Mouse (Mus musculus) myocyte (in vitro differentiated cells): ENCODE results near the gene Map3k19. TPM values are rescaled to one million over a fixed set of nuclear protein-coding genes. Genes with fewer than 3 reads are reported as not detected.

Experiments used
- H3K27me3 ChIP-seq: one replicate; pipeline ENCODE4 v1.6.1; 2011; ENCODE audit not compliant: control insufficient read depth, insufficient read depth, insufficient read length
- H3K36me3 ChIP-seq: one replicate; pipeline ENCODE4 v1.6.1; 2011; ENCODE audit not compliant: control insufficient read depth, insufficient read depth
- H3K4me2 ChIP-seq: one replicate; pipeline ENCODE4 v1.6.1; 2011; ENCODE audit warnings: low read depth, control low read depth
- H3K4me3 ChIP-seq: one replicate; pipeline ENCODE4 v1.5.1; 2011; ENCODE audit warnings: mild to moderate bottlenecking, control low read depth, moderate library complexity
- H3K79me2 ChIP-seq: one replicate; pipeline ENCODE4 v1.6.1; 2011; ENCODE audit not compliant: control insufficient read depth, insufficient read depth
- H3ac ChIP-seq: one replicate; pipeline ENCODE4 v1.6.1; 2011; ENCODE audit not compliant: control insufficient read depth, insufficient read length
- CEBPB ChIP-seq: IDR thresholded peaks from 2 replicates; pipeline ENCODE4 v1.6.1; 2011; ENCODE audit warnings: mild to moderate bottlenecking, moderate library complexity; ENCODE audit not compliant: poor library complexity, insufficient read depth, severe bottlenecking
- E2F4 ChIP-seq: IDR thresholded peaks from one replicate; pipeline ENCODE4 v1.6.1; 2011; ENCODE audit warnings: mild to moderate bottlenecking, control low read depth, moderate library complexity; ENCODE audit not compliant: insufficient read depth
- MAX ChIP-seq: IDR thresholded peaks from one replicate; pipeline ENCODE4 v1.6.1; 2011; ENCODE audit warnings: low read depth, mild to moderate bottlenecking, control low read depth
- MYOD1 ChIP-seq, 3 experiments: IDR thresholded peaks; one replicate each; pipeline ENCODE4 v1.6.1; 2011; ENCODE audit warnings: control low read depth in 2 of 3, low read depth in 2 of 3, mild to moderate bottlenecking in 2 of 3, moderate library complexity in 1 of 3; ENCODE audit not compliant: insufficient read length in 2 of 3, control insufficient read depth in 1 of 3
- MYOG ChIP-seq, 3 experiments: IDR thresholded peaks; one replicate each; pipeline ENCODE4 v1.6.1; 2011; ENCODE audit warnings: control low read depth in 2 of 3, low read depth in 2 of 3, mild to moderate bottlenecking in 2 of 3; ENCODE audit not compliant: insufficient read length in 2 of 3, control insufficient read depth in 1 of 3, insufficient read depth in 1 of 3
- POLR2A ChIP-seq: IDR thresholded peaks from one replicate; pipeline ENCODE4 v1.6.1; 2011; ENCODE audit warnings: low read depth, mild to moderate bottlenecking, control low read depth, moderate library complexity; ENCODE audit not compliant: insufficient read length
- POLR2AphosphoS2 ChIP-seq: IDR thresholded peaks from one replicate; pipeline ENCODE4 v1.6.1; 2011; ENCODE audit warnings: low read depth, control low read depth; ENCODE audit not compliant: insufficient read length
- REST ChIP-seq: IDR thresholded peaks from one replicate; pipeline ENCODE4 v1.6.1; 2011; ENCODE audit warnings: mild to moderate bottlenecking, control low read depth, moderate library complexity; ENCODE audit not compliant: insufficient read depth, insufficient read length
- SRF ChIP-seq: IDR thresholded peaks from one replicate; pipeline ENCODE4 v1.6.1; 2011; ENCODE audit warnings: low read depth; ENCODE audit not compliant: control insufficient read depth, insufficient read length
- TCF12 ChIP-seq: IDR thresholded peaks from one replicate; pipeline ENCODE4 v1.6.1; 2011; ENCODE audit warnings: mild to moderate bottlenecking, control low read depth; ENCODE audit not compliant: poor library complexity, insufficient read depth, severe bottlenecking
- TCF3 ChIP-seq: IDR thresholded peaks from one replicate; pipeline ENCODE4 v1.6.1; 2011; ENCODE audit warnings: low read depth, control low read depth; ENCODE audit not compliant: insufficient read length
- USF1 ChIP-seq: IDR thresholded peaks from one replicate; pipeline ENCODE4 v1.6.1; 2011; ENCODE audit warnings: low read depth, mild to moderate bottlenecking, control low read depth, moderate library complexity
- polyA plus RNA-seq: library from polyadenylated mRNA; unstranded; fragments of >200 nt; fragmentation: generic; extraction: Trizol; gene quantifications from one replicate; pipeline ENCODE4 v1.2.1, GENCODE M21; 2012; ENCODE audit warnings: missing spikeins

Gene Map3k19
- polyA plus RNA-seq, result 0.18 TPM

GRCm38 (mm10) chr1:127854486-127855222 is at the start of gene Map3k19:
Gene Map3k19 (minus strand): TSS chr1:127855031.
- H3K4me2 ChIP-seq, result no peak within 1 kb of the TSS
- TF ChIP-seq REST, result no peak
- no peak for TF ChIP-seq MAX
- H3K79me2 ChIP-seq, result no peaks in the 10 kb centered on the region
- H3K36me3 ChIP-seq, result no peaks in the 10 kb centered on the region
- no peaks in the 10 kb centered on the region for H3K27me3 ChIP-seq
- H3K4me3 ChIP-seq, result no peak within 1 kb of the TSS
- no peak within 1 kb of the TSS for H3ac ChIP-seq

GRCm38 (mm10) chr1:127899401-127899800 is 44.6 kb upstream of the Map3k19 start:
- no peaks in the 10 kb centered on the region for H3K27me3 ChIP-seq
- H3K4me2 ChIP-seq, result no peak overlapping the region
- H3K79me2 ChIP-seq, result no peaks in the 10 kb centered on the region
- H3K36me3 ChIP-seq, result peaks cover 20% of the 10 kb centered on the region
- H3ac ChIP-seq, result no peak overlapping the region
- TF ChIP-seq POLR2A (no peak), POLR2AphosphoS2 (no peak), MAX (no peak), TCF12 (no peak), SRF (no peak), USF1 (no peak), TCF3 (no peak), CEBPB (no peak), REST (no peak), MYOD1 (IDR thresholded peaks at IDR 0.05; ENCODE audit: control insufficient read depth in 1 of 3, insufficient read length in 2 of 3, low read depth in 2 of 3) (no peak), E2F4 (no peak), MYOG (IDR thresholded peaks at IDR 0.05; ENCODE audit: control insufficient read depth in 1 of 3, insufficient read depth in 1 of 3, insufficient read length in 2 of 3, low read depth in 2 of 3) (no peak)
- no peak overlapping the region for H3K4me3 ChIP-seq

DNA sequence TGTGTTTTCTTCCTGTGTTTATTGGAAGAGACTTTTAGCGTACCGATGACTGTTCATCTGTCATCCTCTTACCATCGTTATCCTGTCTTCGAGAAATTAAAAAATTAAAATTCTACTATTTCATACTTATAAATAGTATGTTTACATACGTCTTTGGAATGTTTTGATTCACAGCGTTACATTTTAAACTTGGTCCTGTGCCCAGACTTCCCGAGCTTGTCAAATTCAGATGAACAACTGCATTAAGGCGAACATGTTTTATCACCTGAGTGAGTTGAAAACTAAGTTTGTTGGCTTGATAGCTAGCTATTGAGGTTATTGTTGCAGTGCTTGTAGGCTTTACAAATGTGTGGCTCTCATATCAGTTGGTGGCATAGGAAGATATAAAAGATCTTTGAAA is 14.4 kb upstream of the Map3k19 start:
- H3K27me3 ChIP-seq, result no peaks in the 10 kb centered on the region
- H3K4me2 ChIP-seq, result peak overlapping the region; percentile 70
- peak overlapping the region; percentile 83 for H3K4me3 ChIP-seq
- H3K79me2 ChIP-seq, result peaks cover 21% of the 10 kb centered on the region
- H3ac ChIP-seq, result no peak overlapping the region
- peaks cover 6% of the 10 kb centered on the region for H3K36me3 ChIP-seq
- no peak for TF ChIP-seq TCF3
- TF ChIP-seq POLR2A, result no peak
- TF ChIP-seq POLR2AphosphoS2, result no peak
- TF ChIP-seq SRF, result no peak
- no peak for TF ChIP-seq MYOG (IDR thresholded peaks at IDR 0.05; ENCODE audit: control insufficient read depth in 1 of 3, insufficient read depth in 1 of 3, insufficient read length in 2 of 3, low read depth in 2 of 3)
- no peak for TF ChIP-seq TCF12
- TF ChIP-seq MYOD1 (IDR thresholded peaks at IDR 0.05; ENCODE audit: control insufficient read depth in 1 of 3, insufficient read length in 2 of 3, low read depth in 2 of 3), result no peak
- TF ChIP-seq CEBPB, result no peak
- no peak for TF ChIP-seq REST
- no peak for TF ChIP-seq USF1
- TF ChIP-seq MAX, result no peak
- no peak for TF ChIP-seq E2F4

- peak; percentile 92 for TF ChIP-seq POLR2AphosphoS2
- TF ChIP-seq SRF, result no peak
- peak; percentile 99 for TF ChIP-seq POLR2A
- H3K79me2 ChIP-seq, result peaks cover 21% of the 10 kb centered on the region
- no peak within 1 kb of the TSS for H3ac ChIP-seq
- H3K27me3 ChIP-seq, result no peaks in the 10 kb centered on the region
- peak within 1 kb of the TSS; percentile 70 for H3K4me2 ChIP-seq
- peak within 1 kb of the TSS; percentile 83 for H3K4me3 ChIP-seq
- H3K36me3 ChIP-seq, result no peaks in the 10 kb centered on the region
Measured at GRCm38 (mm10) chr1:127868300-127869261, 13.8 kb upstream of the Map3k19 start, which contains the start of gene Rab3gap1. Gene Rab3gap1 (plus strand): TSS chr1:127868773.

DNA sequence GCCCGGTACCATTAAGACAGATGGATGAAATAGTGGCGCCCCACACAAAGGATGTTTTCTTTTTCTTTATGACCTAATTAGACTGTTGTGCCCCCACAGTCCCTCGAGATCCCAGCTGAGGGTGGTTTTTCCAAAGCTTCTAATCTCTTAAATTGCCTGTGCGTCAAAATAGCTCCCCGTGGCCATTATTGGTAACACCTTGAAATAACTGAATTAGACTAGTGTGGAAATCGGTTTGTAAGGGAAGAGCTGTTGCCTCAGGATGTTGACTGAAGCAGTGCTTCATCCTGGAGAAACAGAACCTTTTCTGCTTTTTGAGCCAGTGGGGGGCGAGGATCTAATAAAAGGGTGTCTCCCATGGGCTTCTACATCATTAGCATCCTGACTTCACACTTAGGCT is 9.0 kb upstream of the Map3k19 start:
- Histone ChIP-seq H3K4me3 (no peak overlapping the region), H3K4me2 (no peak overlapping the region), H3K79me2 (peaks cover 2% of the 10 kb centered on the region), H3K27me3 (no peaks in the 10 kb centered on the region), H3ac (no peak overlapping the region), H3K36me3 (no peaks in the 10 kb centered on the region)
- TF ChIP-seq REST (no peak), CEBPB (no peak), E2F4 (no peak), POLR2AphosphoS2 (no peak), MYOD1 (IDR thresholded peaks at IDR 0.05; ENCODE audit: control insufficient read depth in 1 of 3, insufficient read length in 2 of 3, low read depth in 2 of 3) (no peak), TCF12 (no peak), MAX (no peak), USF1 (no peak), POLR2A (no peak), MYOG (IDR thresholded peaks at IDR 0.05; ENCODE audit: control insufficient read depth in 1 of 3, insufficient read depth in 1 of 3, insufficient read length in 2 of 3, low read depth in 2 of 3) (no peak), TCF3 (no peak), SRF (no peak)
